Mouse (Mus musculus): ENCODE data around the gene Bcorl1.

The Bcorl1 gene

DNA sequence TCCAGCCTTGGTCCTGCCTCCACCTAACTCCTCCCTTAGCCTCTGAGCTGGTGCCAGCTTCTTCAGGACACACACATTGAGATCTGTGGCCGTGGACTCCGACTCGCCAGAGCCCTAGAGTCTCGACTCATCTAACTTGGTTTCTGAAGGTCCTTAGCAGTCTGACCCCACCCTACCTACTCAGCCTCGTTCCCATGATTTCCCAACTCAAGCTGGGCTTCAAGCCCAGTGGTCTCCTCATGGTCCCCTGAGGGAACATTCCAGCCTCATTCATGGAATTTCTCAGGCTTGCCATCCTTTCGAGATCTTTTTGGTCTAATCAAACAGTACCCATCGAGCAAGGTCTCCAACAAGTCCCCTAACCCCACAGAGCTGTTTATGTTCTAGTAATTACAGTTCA, 100.8 kb downstream of the Bcorl1 start:
- no peak for DNase-seq (ENCODE audit: low read depth, low spot score)

GRCm38 (mm10) chrX:48444677-48445076, 103.5 kb downstream of the Bcorl1 start:
- no peak for DNase-seq (ENCODE audit: low read depth, low spot score)

DNA sequence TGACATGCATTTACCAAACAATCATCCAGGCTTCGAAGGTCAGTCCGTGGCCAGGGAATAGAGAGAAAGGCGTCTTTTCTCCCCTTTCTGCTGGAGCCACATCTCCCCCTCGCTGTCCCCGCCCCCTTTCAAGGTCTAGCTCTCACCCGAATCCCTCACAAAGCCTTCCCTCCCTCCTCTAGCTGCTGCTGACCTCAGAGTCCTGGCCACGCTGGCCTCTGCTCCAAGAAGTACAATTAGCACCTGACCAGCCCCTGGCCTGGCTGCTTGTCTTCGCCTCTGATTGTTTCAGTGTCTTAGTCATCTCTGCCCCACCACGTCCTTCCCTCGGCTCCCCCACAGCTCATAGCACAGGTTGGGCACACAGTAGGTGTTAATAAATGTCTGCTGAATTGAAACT, 108.5 kb downstream of the Bcorl1 start:
- DNase-seq (ENCODE audit: low read depth, low spot score): no peak

DNA sequence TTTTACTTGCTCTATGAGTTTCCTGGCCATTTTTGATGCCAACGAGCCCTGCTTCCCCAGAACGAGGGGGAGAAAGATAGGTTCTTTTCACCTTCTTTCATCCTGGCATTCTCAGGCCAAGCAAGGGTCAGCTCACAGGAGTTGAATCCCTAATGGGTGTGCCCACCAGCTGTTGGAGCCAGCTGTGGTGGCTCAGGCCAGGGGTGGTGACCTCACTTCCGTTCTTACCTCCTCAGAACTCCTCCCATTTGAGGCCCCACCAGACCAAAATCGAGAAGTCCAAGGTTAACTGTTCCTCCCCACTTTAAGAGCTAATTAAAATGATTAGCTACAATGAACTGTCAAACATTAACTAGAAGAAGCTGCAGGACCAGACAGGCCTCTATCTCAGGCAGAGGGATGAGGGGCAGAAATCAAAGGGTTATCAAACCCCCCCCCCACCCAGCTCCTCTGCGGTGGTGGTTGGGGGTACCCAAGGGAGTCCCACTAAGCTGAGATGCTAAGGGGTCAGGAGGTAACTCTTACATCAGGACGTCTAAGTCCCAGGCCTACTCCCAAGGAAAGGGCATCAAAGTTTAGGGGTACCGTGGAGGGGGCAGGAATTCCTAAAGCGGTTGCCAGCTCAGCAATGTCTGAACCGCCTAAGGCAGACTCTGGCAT, 111.2 kb downstream of the Bcorl1 start:
- no peak for DNase-seq (ENCODE audit: low read depth, low spot score)

- DNase-seq (ENCODE audit: low read depth, low spot score): no peak
Observed at GRCm38 (mm10) chrX:48452931-48453673, 111.9 kb downstream of the Bcorl1 start.

DNA sequence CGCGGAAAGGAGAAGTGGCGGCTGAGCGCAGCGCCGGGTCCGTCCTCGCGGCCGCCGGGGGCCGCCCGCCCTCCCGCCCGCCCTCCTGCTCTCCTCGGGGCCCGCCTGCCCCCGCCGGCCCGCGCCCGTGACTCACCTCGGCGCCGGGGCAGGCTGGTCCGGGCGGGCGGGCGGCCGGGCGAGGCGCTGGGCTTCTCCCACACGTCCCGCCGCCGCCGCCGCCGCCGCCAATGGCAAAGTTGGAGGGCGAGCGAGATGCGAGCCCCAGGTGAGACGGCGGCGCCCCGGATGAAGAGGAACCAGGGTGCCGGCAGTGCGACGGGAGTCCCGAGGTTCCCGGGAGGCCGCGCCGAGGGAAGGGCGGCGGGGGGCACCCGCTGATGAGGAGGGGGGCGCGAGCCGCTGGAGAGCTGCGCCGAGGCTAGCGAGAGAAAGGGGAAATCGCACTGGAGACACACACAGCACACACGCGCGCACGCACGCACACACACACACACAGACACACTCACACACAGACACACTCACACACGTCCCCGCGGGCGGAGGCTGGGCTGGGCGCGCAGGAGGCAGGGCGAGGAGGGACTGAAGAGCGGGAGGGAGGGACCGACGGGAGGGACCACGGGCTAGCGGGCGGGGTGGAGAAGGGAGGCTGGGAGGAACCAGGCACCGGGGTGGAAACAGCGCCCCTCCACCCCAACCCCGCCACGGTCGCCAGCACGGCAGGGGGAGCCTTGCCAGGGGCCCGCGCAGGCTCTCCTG, 112.8 kb downstream of the Bcorl1 start:
- no peak for DNase-seq (ENCODE audit: low read depth, low spot score)

- DNase-seq (ENCODE audit: low read depth, low spot score): no peak
Observed at GRCm38 (mm10) chrX:48454495-48454878, 113.3 kb downstream of the Bcorl1 start.

- DNase-seq (ENCODE audit: low read depth, low spot score): no peak
Observed at GRCm38 (mm10) chrX:48455018-48455417, 113.9 kb downstream of the Bcorl1 start.

DNA sequence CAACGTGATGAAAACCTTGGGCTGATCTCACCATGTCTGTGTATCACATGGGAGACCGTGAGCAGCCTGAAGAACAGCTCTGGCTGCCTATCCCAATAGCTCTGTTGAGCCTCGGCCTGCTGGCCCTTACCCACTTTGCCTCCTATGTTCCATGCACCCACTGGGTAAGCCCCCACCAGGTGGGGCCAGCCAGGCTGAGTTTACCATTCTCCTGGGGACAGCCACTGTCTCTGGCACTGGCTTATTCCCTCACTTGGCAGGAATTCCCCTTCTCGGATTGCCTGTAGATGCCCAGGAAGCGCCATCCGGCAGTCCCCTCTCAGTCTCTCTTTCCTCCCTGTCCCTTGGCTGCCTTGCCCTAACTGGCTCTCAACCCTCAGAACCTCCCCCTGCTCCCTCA, 115.8 kb downstream of the Bcorl1 start:
- DNase-seq (ENCODE audit: low read depth, low spot score): no peak
